In the genomic region with DNA sequence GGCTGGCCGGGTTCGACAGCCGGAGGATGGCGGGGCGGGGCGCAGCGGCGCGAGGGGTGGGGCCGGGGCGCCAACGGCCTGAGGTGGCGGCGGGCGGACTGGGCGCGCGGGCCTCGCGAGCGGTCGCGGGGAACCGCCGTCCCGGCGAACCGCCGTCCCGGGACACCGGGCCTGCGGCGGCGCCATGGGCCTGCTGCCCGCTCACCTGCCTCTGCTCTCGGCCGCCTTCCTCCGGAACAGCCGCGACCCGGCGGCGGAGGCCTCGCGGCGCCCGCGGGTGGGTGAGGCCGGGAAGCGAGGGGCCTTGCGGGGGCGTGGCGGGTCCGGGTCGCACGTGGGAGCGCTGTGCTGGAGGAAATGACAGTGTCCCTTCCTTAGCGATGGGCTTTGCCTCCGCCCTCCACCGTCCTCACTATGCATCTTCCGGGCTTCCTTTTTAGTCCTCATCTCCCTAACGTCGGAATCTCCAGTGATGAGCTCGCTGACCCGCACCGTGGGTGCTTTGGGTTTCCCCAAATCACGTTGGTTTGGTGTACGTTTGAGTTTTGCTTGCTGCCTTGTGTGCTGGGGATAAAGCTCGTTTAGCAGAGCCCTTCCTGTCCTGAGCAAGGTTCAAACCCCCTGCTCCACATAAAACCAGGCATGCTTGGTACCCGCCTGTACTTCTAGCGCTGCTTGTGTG, we compare ENCODE assay signal across 8 mouse cellular contexts. TPM values are rescaled to one million over a fixed set of nuclear protein-coding genes. Genes with fewer than 3 reads are reported as not detected.
DNase-seq lines count a peak whose midpoint lies in the region; ATAC-seq and TF ChIP-seq lines count a peak whose summit lies in the region.

No protein-coding gene starts in this region.

- no peaks in the 10 kb centered on the region for H3K9me3 ChIP-seq in kidney, postnatal 0 days (replicated peaks; ENCODE audit: low read length)
- no peaks in the 10 kb centered on the region for H3K9me3 ChIP-seq in lung, postnatal 0 days (ENCODE audit: low read length)

- TF ChIP-seq CTCF in cortical plate, adult 2 months (IDR thresholded peaks at IDR 0.05; ENCODE audit: extremely low read depth, insufficient read depth, low read length): no peak
- no peak for TF ChIP-seq CTCF in heart, adult 2 months (IDR thresholded peaks at IDR 0.05)
- TF ChIP-seq CTCF in kidney, postnatal 0 days (IDR thresholded peaks at IDR 0.05; ENCODE audit: low read depth): no peak
- no peak for TF ChIP-seq CTCF in lung, postnatal 0 days (IDR thresholded peaks at IDR 0.05)

- no peak for TF ChIP-seq EP300 in heart, adult 2 months (IDR thresholded peaks at IDR 0.05; ENCODE audit: insufficient read depth, low read depth, low read length)
- no peak for TF ChIP-seq EP300 in lung, postnatal 0 days (IDR thresholded peaks at IDR 0.05)

- H3K9ac ChIP-seq in heart, adult 2 months (ENCODE audit: low read depth, low read length): peak overlapping the region; percentile 78
- H3K9ac ChIP-seq in kidney, postnatal 0 days (ENCODE audit: low read depth, low read length): peak overlapping the region; percentile 88
- H3K9ac ChIP-seq in lung, postnatal 0 days (replicated peaks; ENCODE audit: low read depth): peak overlapping the region; percentile 82

- TF ChIP-seq POLR2A in cortical plate, adult 2 months (IDR thresholded peaks at IDR 0.05; ENCODE audit: extremely low read depth, insufficient read depth, low read length): no peak
- TF ChIP-seq POLR2A in heart, adult 2 months (IDR thresholded peaks at IDR 0.05; ENCODE audit: insufficient read depth, low read depth, low read length): no peak

- H3K27me3 ChIP-seq in heart, adult 2 months (ENCODE audit: control insufficient read depth, insufficient read depth, low read length): no peaks in the 10 kb centered on the region
- no peaks in the 10 kb centered on the region for H3K27me3 ChIP-seq in kidney, postnatal 0 days (ENCODE audit: insufficient read depth, low read length)
- no peaks in the 10 kb centered on the region for H3K27me3 ChIP-seq in lung, postnatal 0 days (replicated peaks; ENCODE audit: insufficient read depth, low read length)

- H3K27ac ChIP-seq in cortical plate, adult 2 months (ENCODE audit: insufficient read depth, low read length): no peak overlapping the region
- peak overlapping the region; percentile 84 for H3K27ac ChIP-seq in heart, adult 2 months
- H3K27ac ChIP-seq in kidney, postnatal 0 days: peak overlapping the region; percentile 86
- peak overlapping the region; percentile 87 for H3K27ac ChIP-seq in lung, postnatal 0 days (ENCODE audit: low read length)

- intact Hi-C loops in heart, adult 2 months (cut with DNase I): loop anchor here (10.0 kb wide), 2 partner anchors 250 to 430 kb away; no protein-coding TSS in a partner anchor

- no peaks in the 10 kb centered on the region for H3K36me3 ChIP-seq in heart, adult 2 months (ENCODE audit: control insufficient read depth, insufficient read depth, low read length)
- no peaks in the 10 kb centered on the region; the same call in 1 of the 2 replicates for H3K36me3 ChIP-seq in kidney, postnatal 0 days (ENCODE audit: insufficient read depth, low read length)
- H3K36me3 ChIP-seq in lung, postnatal 0 days (ENCODE audit: insufficient read depth, low read length): no peaks in the 10 kb centered on the region

- peaks cover 6% of the 10 kb centered on the region for H3K79me2 ChIP-seq in heart, adult 2 months (replicated peaks; ENCODE audit: control insufficient read depth, insufficient read depth, low read length)

- H3K4me3 ChIP-seq in cortical plate, adult 2 months (ENCODE audit: insufficient read depth, low read length): peak overlapping the region; percentile 53
- peak overlapping the region; percentile 95 for H3K4me3 ChIP-seq in heart, adult 2 months
- peak overlapping the region; percentile 95 for H3K4me3 ChIP-seq in kidney, postnatal 0 days (replicated peaks; ENCODE audit: low read depth, low read length)
- peak overlapping the region; percentile 96 for H3K4me3 ChIP-seq in lung, postnatal 0 days (ENCODE audit: low read depth, low read length)

- H3K4me2 ChIP-seq in kidney, postnatal 0 days (ENCODE audit: low read length): peak overlapping the region; percentile 90
- H3K4me2 ChIP-seq in lung, postnatal 0 days (replicated peaks; ENCODE audit: low read depth, low read length): peak overlapping the region; percentile 85

- H3K4me1 ChIP-seq in cortical plate, adult 2 months (ENCODE audit: control insufficient read depth, insufficient read depth, low read length): peaks cover 3% of the 10 kb centered on the region; the same call in 1 of the 2 replicates
- H3K4me1 ChIP-seq in heart, adult 2 months (ENCODE audit: control insufficient read depth, insufficient read depth, low read length): peaks cover 2% of the 10 kb centered on the region
- H3K4me1 ChIP-seq in kidney, postnatal 0 days (replicated peaks; ENCODE audit: insufficient read depth, low read length): peaks cover 8% of the 10 kb centered on the region; the same call in 1 of the 2 replicates
- peaks cover 10% of the 10 kb centered on the region; the same call in 1 of the 2 replicates for H3K4me1 ChIP-seq in lung, postnatal 0 days (ENCODE audit: insufficient read depth, low read depth, low read length)

- no peak for ATAC-seq in monocyte, adult 5-6 weeks (replicated peaks; ENCODE audit: insufficient number of reproducible peaks, low FRiP score, low TSS enrichment, poor library complexity, severe bottlenecking)
- peak; percentile 69 for ATAC-seq in kidney, postnatal 0 days (replicated peaks; ENCODE audit: low FRiP score, low read depth)
- peak; percentile 75 for ATAC-seq in lung, postnatal 0 days

- WGBS in heart, adult 2 months: under 1% methylated on average over 71 of the region's 71 CpGs
- under 1% methylated on average over 65 of the region's 71 CpGs for whole genome bisulfite sequencing in kidney, postnatal 0 days
- 1% methylated on average over 35 of the region's 71 CpGs for WGBS in lung, postnatal 0 days

- peak; percentile 33 to 50 for DNase-seq in monocyte, adult 2 months (ENCODE audit: low read depth in 1 of 2, low spot score in 2 of 2)
- no peak for DNase-seq in heart, adult 2 months
- peak; percentile 51 for DNase-seq in kidney, postnatal 0 days (ENCODE audit: low spot score)
- DNase-seq in lung, postnatal 0 days (ENCODE audit: low spot score): peak; percentile 56
- DNase-seq in ovary, postnatal 36 days (ENCODE audit: low spot score): peak; percentile 50
- no peak for DNase-seq in cerebellum, adult 11-12 months

RNA-seq across cellular contexts. Expression of gene Wdr48, which starts 0.5 kb away (rescaled TPM):
- 34.3 to 58.8 TPM (median 53.3 TPM) in 3 replicates for total RNA-seq in monocyte, adult 5-6 weeks (2017)
- 68.8 and 76.2 TPM in 2 replicates for polyA plus RNA-seq in cortical plate, adult 2 months (2012; rRNA removed)
- 10 to 100 TPM; 20.7 to 21.6 TPM for total RNA-seq in heart, adult 2 months (2021)
- polyA plus RNA-seq in heart, adult 2 months (2012; rRNA removed): 22.9 and 39.5 TPM in 2 replicates
- 30.8 and 31.1 TPM in 2 replicates for polyA plus RNA-seq in kidney, postnatal 0 days (2015; fragmentation: Nextera tagmentation; extraction: Ambion mirVana)
- polyA plus RNA-seq in lung, postnatal 0 days (2015; fragmentation: Nextera tagmentation; extraction: Ambion mirVana): 27.8 and 30.3 TPM in 2 replicates

RNA-seq across cellular contexts. Expression of gene Gorasp1, which starts 42.2 kb away (rescaled TPM):
- total RNA-seq in monocyte, adult 5-6 weeks (2017): 1.2 to 1.9 TPM (median 1.8 TPM) in 3 replicates
- 20.0 and 20.6 TPM in 2 replicates for polyA plus RNA-seq in cortical plate, adult 2 months (2012; rRNA removed)
- 10 to 100 TPM; 32.2 to 35.9 TPM for total RNA-seq in heart, adult 2 months (2021)
- 16.8 and 25.0 TPM in 2 replicates for polyA plus RNA-seq in heart, adult 2 months (2012; rRNA removed)
- 18.3 and 19.1 TPM in 2 replicates for polyA plus RNA-seq in kidney, postnatal 0 days (2015; fragmentation: Nextera tagmentation; extraction: Ambion mirVana)
- polyA plus RNA-seq in lung, postnatal 0 days (2015; fragmentation: Nextera tagmentation; extraction: Ambion mirVana): 16.5 and 16.7 TPM in 2 replicates

RNA-seq across cellular contexts. Expression of gene Ttc21a, which starts 42.2 kb away (rescaled TPM):
- not detected in 3 replicates for total RNA-seq in monocyte, adult 5-6 weeks (2017)
- 0.26 and 0.63 TPM in 2 replicates for polyA plus RNA-seq in cortical plate, adult 2 months (2012; rRNA removed)
- total RNA-seq in heart, adult 2 months (2021): not detected
- 0.70 TPM in 1 of 2 replicates, not detected in the other for polyA plus RNA-seq in heart, adult 2 months (2012; rRNA removed)
- polyA plus RNA-seq in kidney, postnatal 0 days (2015; fragmentation: Nextera tagmentation; extraction: Ambion mirVana): 0.03 and 0.06 TPM in 2 replicates
- polyA plus RNA-seq in lung, postnatal 0 days (2015; fragmentation: Nextera tagmentation; extraction: Ambion mirVana): 1.8 and 2.3 TPM in 2 replicates

Comparison
In these comparisons a context has a peak if more than half of its experiments do, and no peak if none do; other contexts are left out.
1. DNase-seq: peak in monocyte, adult 2 months (2 of 2), kidney, postnatal 0 days (single experiment), lung, postnatal 0 days (single experiment) and ovary, postnatal 36 days (single experiment); none in heart, adult 2 months (0 of 2) and cerebellum, adult 11-12 months (single experiment).
2. Peak in every context shown above with its lines, with median percentiles within 50 percentile points of each other: H3K4me3 ChIP-seq and H3K9ac ChIP-seq.